7 mouse cellular contexts compared by ENCODE assay signal in the genomic region with DNA sequence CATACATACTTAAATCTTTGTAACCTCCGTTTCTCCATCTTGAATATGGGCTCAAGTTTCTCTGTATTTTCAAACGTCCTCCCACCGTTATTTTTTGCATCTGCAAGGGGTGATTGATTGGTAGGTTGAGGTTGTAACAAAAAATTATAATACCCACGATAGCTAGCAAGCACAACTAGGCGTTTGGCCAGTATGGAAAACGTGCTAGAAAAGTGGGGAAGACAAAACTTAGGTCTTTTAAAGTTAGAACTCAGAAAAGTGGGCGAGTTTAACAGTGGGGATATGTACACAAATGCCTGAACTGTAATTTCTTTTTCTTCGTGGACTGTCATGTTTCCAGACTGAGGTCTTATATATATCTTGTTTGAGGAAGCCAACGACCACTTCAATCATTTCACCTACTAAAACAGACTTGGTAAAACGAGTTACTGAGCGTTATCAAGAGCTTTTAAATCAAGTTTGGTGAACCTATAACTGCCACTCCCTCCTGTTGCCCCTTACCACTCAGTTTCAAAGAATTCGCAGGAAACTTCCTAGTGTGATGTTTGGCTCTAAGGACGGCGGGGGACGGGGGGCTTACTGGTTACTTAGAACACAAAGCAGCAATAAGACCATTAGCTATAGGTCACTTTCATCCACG. TPM values are rescaled to one million over a fixed set of nuclear protein-coding genes. Genes with fewer than 3 reads are reported as not detected.
DNase-seq lines count a peak whose midpoint lies in the region; ATAC-seq lines count a peak whose summit lies in the region.

No protein-coding gene starts in this region.

- WGBS in forebrain, embryonic 10.5 days = 36% methylated on average over 16 of the region's 16 CpGs
- WGBS in limb, embryonic 11.5 days = 34% methylated on average over 16 of the region's 16 CpGs
- 30% methylated on average over 16 of the region's 16 CpGs for WGBS in stomach, embryonic 15.5 days

- ATAC-seq in megakaryocyte, adult 5-6 weeks (ENCODE audit: poor library complexity, severe bottlenecking) = no peak
- ATAC-seq in limb, embryonic 11.5 days (ENCODE audit: insufficient number of reproducible peaks, low FRiP score, low TSS enrichment, low read depth) = no peak
- peak; percentile 7 for ATAC-seq in stomach, embryonic 15.5 days (ENCODE audit: insufficient read depth, low FRiP score, low read depth)

- intact Hi-C loops in gastrocnemius, postnatal 14 days (cut with DNase I; ENCODE audit: low total_unique reads) = no loop called here

- no peaks in the 10 kb centered on the region for H3K27me3 ChIP-seq in megakaryocyte, embryonic 14.5 days (replicated peaks)
- H3K27me3 ChIP-seq in forebrain, embryonic 10.5 days (ENCODE audit: poor library complexity, severe bottlenecking) = no peaks in the 10 kb centered on the region
- H3K27me3 ChIP-seq in limb, embryonic 11.5 days (ENCODE audit: control insufficient read depth, insufficient read depth, low read length) = no peaks in the 10 kb centered on the region
- no peaks in the 10 kb centered on the region for H3K27me3 ChIP-seq in stomach, embryonic 15.5 days (replicated peaks)

- no peaks in the 10 kb centered on the region for H3K9me3 ChIP-seq in megakaryocyte, embryonic 14.5 days
- H3K9me3 ChIP-seq in forebrain, embryonic 10.5 days = no peaks in the 10 kb centered on the region
- H3K9me3 ChIP-seq in limb, embryonic 11.5 days (ENCODE audit: control insufficient read depth, low read length) = no peaks in the 10 kb centered on the region
- no peaks in the 10 kb centered on the region for H3K9me3 ChIP-seq in stomach, embryonic 15.5 days

- peak overlapping the region; percentile 76 for H3K9ac ChIP-seq in limb, embryonic 11.5 days (ENCODE audit: low read length)
- H3K9ac ChIP-seq in stomach, embryonic 15.5 days = no peak overlapping the region; the same call in 1 of the 2 replicates

- DNase-seq in forebrain, embryonic 10.5 days (ENCODE audit: extremely low spot score, low spot score) = no peak
- no peak for DNase-seq in limb, embryonic 11.5 days (ENCODE audit: low spot score)
- no peak for DNase-seq in gastrocnemius, postnatal 14 days
- no peak for DNase-seq in kidney, postnatal 36 days

- H3K36me3 ChIP-seq in megakaryocyte, embryonic 14.5 days (replicated peaks; ENCODE audit: low read length) = peaks cover 48% of the 10 kb centered on the region
- H3K36me3 ChIP-seq in forebrain, embryonic 10.5 days (replicated peaks) = peaks cover 23% of the 10 kb centered on the region
- no peaks in the 10 kb centered on the region for H3K36me3 ChIP-seq in limb, embryonic 11.5 days (ENCODE audit: control insufficient read depth, insufficient read depth, low read length)
- H3K36me3 ChIP-seq in stomach, embryonic 15.5 days = peaks cover 3% of the 10 kb centered on the region; the same call in 1 of the 2 replicates

- peak overlapping the region; percentile 49 for H3K4me2 ChIP-seq in limb, embryonic 11.5 days (ENCODE audit: low read depth, severe bottlenecking)
- H3K4me2 ChIP-seq in stomach, embryonic 15.5 days = peak overlapping the region; percentile 57

- peaks cover 42% of the 10 kb centered on the region for H3K4me1 ChIP-seq in megakaryocyte, embryonic 14.5 days
- peaks cover 31% of the 10 kb centered on the region for H3K4me1 ChIP-seq in forebrain, embryonic 10.5 days
- H3K4me1 ChIP-seq in limb, embryonic 11.5 days (ENCODE audit: control insufficient read depth, insufficient read depth, low read length) = no peaks in the 10 kb centered on the region
- peaks cover 6% of the 10 kb centered on the region for H3K4me1 ChIP-seq in stomach, embryonic 15.5 days

- peak overlapping the region; percentile 95 for H3K4me3 ChIP-seq in megakaryocyte, embryonic 14.5 days (replicated peaks)
- H3K4me3 ChIP-seq in forebrain, embryonic 10.5 days = peak overlapping the region; percentile 76
- peak overlapping the region; percentile 68 for H3K4me3 ChIP-seq in limb, embryonic 11.5 days (ENCODE audit: low read depth, low read length)
- peak overlapping the region; percentile 73 for H3K4me3 ChIP-seq in stomach, embryonic 15.5 days (replicated peaks)

- H3K27ac ChIP-seq in forebrain, embryonic 10.5 days = peak overlapping the region; percentile 96
- peak overlapping the region; percentile 87; the same call in 1 of the 2 replicates for H3K27ac ChIP-seq in limb, embryonic 11.5 days (replicated peaks; ENCODE audit: low read depth, low read length)
- H3K27ac ChIP-seq in stomach, embryonic 15.5 days = peak overlapping the region; percentile 97

RNA-seq across cellular contexts. Expression of a gene that starts 0.9 kb away (rescaled TPM):
- 0.22 and 1.7 TPM in 2 replicates for polyA plus RNA-seq in megakaryocyte, embryonic 14.5 days (2012; ENCODE audit: insufficient read depth, low replicate concordance)
- total RNA-seq in megakaryocyte, adult 5-6 weeks (2015) = 99.6 and 121 TPM in 2 replicates
- 145 and 165 TPM in 2 replicates for total RNA-seq in megakaryocyte, adult 5-6 weeks (2017)
- 152 and 162 TPM in 2 replicates for polyA plus RNA-seq in forebrain, embryonic 10.5 days (2016; fragmentation: Nextera tagmentation; extraction: Ambion mirVana)
- 161 and 165 TPM in 2 replicates for polyA plus RNA-seq in limb, embryonic 11.5 days (2014; fragmentation: Nextera tagmentation; extraction: Ambion mirVana)
- 105 and 111 TPM in 2 replicates for polyA plus RNA-seq in stomach, embryonic 15.5 days (2015; fragmentation: Nextera tagmentation; extraction: Ambion mirVana)
- total RNA-seq in gastrocnemius, postnatal 14 days (2021) = 10 to 100 TPM; 67.2 to 69.8 TPM

Comparison
In these comparisons a context has a peak if more than half of its experiments do, and no peak if none do; other contexts are left out.
1. RNA of a gene that starts 0.9 kb away (polyA plus RNA-seq): 161 to 165 TPM in limb, embryonic 11.5 days, 152 to 162 TPM in forebrain, embryonic 10.5 days and 105 to 111 TPM in stomach, embryonic 15.5 days; 0.22 to 1.7 TPM in megakaryocyte, embryonic 14.5 days; every median in the first group is over 10 times any median in the second.
2. Peak in every context shown above with its lines, with median percentiles within 50 percentile points of each other: H3K4me3 ChIP-seq and H3K27ac ChIP-seq.